Mouse (Mus musculus) embryo, embryonic 10 days (tissue): ENCODE measurements around the gene Gm27021.
A peak's percentile ranks its signal among the peaks of the same experiment; 100 is the strongest.

Experiments used
- DNase-seq: peaks from one replicate; pipeline ENCODE4 v3.0.0-alpha.2; 2015; ENCODE audit warnings: low spot score

Gm27021 gene

DNA sequence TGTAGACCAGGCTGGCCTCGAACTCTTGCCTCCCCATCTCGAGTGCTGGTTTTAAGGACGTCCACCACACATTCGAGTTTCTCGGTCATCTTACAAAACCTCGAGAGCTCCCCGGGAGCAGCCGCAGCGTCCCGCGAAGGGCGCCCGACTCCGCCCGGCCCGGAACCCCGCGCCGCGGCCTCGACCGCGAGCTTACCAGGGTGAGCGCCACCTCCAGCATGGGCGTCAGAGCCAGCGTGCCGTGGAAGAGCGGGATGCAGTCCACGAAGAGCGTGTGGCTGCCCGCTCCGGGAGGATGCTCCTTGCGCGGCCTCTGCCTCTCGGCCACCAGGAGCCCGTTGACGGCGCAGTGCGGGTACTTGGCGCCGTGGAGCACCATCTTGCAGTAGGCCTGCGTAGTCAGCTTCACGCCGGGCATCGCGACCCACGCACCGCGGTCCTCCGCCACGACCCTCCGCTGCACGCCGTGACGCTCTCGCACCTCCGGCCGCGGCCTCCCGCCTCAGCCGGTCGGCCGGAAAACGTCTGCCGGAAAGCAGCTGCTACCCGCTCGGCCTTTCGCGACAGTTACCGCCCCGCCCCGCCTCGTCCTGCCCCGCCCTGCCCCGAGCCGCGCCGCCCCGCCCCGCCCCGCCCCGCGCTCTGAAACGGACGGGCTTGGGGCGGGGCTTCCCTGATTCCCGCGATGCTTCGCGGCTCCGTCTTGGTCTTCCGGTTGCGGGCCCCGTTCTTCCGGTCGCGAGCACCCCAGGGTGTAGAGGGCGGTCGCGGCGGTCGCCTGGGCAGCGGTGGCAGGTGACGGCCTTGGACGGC lies at the start of gene Gm27021, which contains the start of gene Cox4i1:
TSS of gene Gm27021 (minus strand) at position 519 of the 813 bp plus-strand sequence.
TSS of gene Cox4i1 (plus strand) at position 662 of the 813 bp plus-strand sequence.
- DNase-seq = peak; percentile 93

DNA sequence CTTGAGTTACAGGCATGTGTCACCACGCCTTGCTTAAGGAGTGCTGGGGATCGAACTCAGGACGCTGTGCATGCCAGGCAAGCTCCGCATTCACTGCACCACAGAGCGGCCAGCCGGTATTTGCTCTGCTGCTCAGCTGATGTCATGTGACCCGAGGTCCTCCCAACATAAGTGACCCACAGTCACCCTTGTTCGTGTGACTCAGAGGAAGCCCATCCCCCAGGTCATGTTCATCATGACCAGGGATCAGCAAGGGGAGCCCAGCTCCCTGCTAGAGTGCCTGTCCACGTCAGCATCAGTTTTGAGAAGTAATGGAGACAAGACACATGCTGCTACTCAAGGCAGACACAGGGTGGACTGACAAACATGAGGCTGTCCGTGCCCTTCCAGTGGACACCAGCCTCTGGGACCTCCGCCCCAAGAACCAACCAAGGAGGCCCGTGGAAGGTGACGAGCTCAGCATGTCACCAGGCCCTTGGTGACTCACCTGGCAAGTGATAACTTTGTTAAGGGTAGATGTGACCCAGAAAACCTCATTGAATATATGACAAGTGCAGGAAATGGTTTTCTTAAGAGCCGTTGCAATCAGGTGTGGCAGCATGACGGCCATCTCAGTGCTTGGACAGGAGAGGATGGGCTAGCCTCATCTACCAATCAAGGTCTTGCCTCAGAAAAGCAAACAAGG lies 48.3 kb upstream of the Gm27021 start:
- DNase-seq = no peak

DNA sequence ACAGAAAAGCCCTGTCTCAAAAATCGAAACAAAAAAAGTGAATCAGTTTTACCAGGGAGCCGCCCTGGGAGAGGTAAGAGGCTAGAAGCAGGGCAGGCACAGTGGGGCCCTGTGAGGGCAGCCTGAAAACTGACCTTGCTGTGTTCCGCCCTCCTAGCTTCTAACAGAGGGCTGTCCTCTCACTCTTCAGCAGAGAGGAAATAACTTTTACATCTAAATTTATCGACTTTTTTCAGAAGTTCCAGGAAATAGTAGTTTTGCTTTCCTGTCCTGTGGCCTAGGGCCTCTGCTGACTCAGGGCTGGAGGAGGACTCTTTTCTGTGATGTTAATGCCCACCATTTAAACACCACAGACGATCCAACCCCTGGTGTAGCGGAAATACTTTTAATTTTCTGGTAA lies 47.3 kb upstream of the Gm27021 start:
- no peak for DNase-seq

DNA sequence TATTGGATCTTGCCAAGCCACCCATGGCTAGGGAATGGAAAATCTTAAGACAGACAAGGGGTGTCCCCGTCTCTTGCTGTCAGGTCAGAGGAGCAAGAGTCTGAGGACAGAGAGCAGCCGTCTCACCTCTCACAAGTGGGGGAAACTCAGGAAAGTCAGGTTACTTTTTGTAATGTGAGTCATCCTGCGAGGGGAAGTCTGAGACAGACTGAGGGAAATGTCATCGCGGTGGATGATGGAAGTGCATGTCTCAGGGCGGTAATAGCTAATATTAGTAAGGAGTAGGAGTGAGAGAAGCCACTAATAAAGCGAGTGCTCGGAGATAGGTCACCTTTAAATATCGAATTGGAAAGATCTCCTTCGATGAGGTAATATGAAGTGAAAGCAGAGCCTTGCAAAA lies 41.3 kb upstream of the Gm27021 start:
- no peak for DNase-seq

DNA sequence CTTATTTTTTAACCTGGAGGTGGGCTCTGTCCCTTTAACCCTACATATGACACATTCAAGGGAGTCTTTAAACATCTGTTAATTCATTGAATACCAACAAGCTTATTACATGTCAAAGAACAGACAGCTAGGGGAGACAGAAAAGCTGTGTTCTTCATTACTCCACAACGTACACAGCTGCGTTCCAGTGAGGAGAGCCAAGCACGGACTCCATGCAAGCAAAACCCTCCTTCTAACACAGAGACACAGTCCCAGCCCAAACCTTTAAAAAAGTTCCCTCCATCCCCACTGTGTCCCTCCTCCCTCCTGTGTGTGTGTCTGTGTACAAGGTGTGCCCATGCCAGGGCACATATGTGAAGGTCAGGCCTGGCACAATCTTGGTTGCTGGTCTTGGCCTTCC lies 38.3 kb upstream of the Gm27021 start:
- DNase-seq = no peak

DNA sequence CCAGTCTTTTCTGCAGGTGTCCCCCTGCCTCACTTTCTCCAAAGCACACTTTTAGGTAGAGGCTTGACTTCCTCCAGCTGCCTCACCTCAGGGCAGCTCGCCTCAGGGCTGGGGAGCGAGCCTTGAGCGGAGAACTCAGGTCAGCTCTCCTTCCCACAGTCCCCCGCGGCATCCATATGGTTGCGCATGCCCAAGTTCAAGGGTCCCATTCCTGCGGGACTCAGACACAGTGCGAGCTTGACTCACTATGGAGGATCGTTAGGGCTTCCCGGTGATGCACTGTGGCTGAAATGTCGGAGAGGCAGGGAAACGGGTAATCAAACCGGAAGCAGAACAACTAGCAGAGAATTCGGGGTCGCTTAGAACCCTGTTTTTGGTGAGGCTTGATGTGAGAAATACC lies 37.3 kb upstream of the Gm27021 start:
- DNase-seq = no peak

DNA sequence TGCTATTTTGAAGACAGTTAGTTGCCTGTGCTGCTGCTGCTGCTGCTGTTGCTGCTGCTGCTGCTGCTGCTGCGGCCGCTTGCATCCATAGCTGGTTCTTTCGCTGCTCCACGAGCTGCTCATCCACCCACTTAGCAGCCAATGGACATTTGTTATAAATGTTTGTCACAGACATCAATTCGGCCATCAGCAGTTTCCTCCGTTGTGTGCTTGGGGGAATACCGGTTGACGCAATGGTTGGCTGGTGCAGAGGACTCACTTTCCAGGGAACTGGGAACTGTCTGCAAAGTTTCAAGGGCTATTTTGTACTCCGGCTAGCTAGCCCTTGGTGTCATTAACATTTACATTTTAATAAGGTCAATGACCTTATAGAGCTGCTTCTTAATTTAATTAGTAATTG lies 36.3 kb upstream of the Gm27021 start:
- no peak for DNase-seq

DNA sequence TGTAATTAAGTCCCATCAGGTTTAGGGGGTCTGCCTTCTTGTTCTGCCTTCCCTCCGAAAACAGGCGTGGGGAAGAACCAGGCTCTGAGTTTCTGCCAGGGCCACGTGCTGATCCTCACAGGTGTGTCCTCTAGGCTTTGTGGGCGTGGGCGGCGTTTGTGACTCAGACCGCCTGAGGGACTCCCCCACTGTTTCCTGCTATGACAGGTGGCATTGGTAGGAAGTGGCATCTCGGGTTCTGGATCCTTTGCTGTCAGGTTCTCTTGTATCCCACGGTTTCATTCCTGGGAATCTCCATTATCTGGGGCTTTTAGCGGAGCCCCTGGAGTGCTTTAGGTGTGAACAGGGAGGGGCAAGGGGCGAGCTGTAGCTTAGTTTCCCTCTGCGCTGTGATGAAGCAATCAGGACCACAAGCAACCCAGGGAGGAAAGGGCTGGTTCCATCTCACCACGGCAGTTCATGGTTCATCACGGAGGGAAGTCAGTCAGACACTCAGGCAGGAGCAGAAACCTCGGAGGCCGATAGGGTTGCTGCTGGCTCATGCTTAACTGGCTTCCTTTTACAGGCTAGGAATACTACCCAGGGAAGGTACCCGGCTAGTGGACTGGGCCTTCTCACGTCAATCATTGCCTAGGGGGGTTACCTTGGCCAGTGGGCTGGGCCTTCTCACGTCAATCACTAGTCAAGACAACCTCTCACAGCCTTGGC lies 34.0 kb upstream of the Gm27021 start:
- DNase-seq = no peak

DNA sequence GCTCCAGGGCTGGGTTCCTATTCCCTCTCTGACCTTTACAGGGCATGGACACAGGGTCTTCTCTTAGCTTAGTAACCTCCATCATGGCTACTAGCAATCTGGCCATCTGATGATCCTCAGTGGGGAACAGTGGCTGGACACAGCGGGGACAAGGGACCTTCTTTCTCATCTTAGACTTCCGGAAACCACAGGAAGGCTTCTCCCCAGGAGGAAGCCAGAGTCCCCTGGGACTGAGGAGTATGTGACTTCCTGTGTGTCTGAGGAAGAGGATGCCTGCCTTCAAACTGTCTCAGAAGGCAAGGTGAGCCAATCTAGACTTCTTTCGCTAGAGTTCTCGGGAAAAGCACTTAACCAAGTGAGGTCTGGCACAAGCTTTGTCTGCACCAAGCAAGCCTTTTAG lies 32.2 kb upstream of the Gm27021 start:
- no peak for DNase-seq

DNA sequence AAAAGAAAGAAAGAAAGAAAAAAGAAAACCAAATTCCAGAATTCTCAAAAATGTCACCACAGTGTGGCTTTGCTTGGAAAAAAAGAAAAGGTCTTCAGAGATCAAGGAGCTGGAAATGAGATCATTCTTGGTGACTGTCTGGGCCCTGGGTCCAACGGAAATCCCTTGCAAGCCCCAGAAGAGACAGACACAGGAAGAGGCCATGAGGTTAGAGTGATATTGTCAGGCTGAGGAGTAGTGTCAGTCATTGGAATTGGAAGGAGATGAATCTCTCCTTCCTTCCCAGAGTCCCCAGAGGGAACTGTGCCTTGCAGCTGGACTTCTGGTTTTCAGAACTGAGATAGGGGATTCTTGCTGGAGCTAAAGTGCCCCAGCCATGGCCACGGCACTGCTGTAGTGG lies 31.7 kb upstream of the Gm27021 start:
- DNase-seq = no peak

DNA sequence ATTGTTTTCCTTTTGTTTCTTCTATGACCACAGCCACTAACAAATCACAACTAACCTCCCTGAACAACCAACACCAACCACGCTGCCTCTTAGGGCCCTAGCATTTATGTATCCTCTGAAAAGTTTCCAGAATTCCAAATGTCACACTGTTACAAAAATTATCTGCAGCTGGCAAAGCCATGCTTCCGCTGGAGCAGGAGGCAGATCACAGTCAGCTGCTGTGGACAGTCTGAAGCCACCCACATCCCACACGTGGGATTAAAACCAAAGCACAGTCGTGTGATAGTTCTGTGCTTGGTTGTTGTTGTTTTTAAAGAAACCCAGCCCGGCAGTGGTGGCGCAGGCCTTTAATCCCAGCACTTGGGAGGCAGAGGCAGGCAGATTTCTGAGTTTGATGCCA lies 31.2 kb upstream of the Gm27021 start:
- no peak for DNase-seq

DNA sequence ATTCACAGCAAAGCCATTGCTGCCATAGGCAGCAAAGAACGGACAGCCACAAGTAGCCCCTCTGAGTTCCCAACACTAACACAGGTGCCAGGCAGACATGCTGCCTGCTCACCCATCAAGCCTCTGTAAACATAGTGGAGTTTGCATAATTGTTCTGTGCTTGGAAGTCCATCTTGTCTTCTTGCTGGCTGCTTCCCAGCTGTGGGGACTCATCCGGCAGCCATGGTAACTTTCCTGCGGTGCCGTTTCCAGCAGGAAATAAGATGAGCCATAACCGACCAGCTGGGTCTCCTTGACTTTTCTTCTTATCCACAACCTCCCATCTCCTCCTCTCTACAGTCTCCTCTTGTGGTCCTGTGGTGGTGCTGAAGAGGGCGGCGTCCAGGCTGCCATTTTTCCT lies 30.5 kb upstream of the Gm27021 start:
- no peak for DNase-seq

DNA sequence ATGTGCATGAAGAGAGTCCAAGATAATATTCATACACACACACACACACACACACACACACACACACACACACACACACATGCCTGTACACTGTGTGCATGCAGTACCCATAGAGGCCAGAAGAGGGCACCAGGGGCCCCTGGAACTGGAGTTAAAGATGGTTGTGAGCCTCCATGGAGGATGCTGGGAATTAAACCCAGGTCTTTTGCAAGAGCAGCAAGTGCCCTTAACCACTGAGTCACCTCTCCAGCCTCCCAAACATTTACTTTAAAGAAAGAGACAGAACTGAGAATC lies 30.0 kb upstream of the Gm27021 start:
- DNase-seq = no peak

DNA sequence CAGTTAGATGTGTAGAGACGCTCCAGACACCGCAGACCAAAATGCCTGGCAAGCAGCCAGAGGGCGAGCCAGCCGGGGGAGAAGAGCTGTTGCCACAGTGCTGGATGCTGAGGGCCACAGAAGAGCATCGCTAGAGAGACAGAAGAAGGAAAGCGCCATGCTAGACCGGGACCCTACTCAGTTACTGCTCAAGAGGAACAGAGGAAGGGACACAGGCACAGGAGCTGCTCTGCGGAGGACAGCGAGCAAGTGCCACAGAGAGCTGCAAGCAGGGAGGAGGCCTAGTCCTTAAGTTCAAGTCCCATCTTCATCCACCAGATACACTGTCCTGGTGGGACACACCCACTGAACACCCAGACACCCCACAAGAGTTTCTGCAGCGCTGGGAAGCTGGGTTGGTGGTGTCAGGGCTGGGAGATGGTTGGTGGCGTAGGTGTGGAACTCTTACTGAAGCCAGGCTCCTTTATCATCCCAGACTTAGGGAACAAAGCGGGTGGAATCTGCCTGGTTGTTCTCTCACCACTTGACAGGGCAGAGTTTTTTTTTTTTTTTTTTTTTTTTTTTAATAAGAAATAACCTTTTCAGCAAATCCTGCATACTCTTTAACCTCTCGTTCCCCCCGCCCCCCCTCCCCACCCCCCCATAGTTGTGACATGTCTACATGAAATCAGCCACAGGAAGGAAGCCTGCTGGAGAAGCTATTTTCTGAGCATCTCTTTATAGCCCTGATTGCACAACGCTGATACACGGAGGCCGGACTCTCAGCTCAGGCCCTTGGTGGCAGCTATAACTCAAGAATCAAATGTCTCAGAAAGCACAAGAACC lies 29.5 kb upstream of the Gm27021 start:
- no peak for DNase-seq

DNA sequence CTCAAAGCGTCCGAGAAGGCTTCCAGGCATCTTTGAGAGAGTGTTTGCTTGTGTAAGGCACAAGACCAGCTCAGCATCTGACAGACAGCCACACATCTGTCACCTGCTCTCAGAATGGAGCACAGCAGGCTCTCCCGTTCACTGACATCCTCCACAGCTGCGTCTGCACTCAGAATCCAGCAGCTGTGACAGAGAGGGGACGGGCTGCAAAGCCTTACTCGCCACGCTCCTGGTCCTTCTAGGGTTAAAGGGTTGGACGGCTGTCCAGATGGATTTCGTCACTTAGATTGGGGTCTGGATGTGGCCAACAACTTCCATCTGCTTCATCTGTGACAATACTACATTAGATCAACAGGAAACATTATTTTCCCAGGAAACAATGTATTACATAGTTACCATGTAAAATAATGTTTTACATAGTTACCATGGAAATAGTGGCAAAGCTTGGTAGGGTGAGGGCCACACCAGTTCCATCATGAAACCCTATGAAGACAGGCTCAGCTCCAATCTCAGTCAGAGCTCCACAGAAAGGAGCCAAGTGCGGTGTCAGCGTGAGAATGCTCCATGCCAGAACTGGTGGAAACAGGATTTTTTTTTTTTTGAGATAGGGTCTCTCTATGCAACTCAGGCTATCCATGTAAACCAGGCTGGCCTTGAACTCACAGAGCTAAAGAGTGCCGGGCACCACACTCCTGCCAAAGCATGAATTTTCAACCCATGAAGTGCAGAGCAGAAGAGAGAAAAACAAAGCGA lies 28.7 kb upstream of the Gm27021 start:
- peak; percentile 31 for DNase-seq

DNA sequence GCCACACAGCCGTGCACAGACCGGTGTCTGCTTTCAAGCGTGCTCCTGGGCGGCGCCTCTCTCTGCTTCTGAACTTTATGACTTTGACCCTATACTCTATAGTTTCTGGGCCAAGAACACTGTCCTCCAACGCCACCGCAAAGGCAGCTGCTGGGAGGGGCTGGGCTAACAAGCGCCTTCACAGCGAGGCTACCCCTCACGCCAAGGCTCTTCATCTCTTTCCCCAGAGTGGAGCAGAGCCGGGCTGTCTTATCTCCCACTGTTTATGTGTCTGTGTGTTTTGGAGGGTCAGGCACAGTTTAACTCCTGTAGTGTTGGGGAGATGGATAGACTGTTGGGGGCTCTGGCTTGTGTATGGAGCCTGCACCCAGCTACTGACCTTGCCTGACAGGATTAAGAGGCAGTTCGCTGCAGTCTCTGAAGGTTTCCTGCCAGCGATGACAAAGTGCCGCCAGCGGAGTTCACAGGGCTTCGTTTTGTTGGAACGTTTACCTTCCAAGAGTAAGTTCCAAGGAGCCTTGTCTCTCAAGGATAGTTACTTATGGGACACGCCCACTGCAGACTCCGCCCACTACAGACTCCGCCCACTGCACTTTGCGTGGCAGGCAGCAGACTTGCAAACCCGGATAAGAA lies 26.1 kb upstream of the Gm27021 start:
- DNase-seq = peak; percentile 71

DNA sequence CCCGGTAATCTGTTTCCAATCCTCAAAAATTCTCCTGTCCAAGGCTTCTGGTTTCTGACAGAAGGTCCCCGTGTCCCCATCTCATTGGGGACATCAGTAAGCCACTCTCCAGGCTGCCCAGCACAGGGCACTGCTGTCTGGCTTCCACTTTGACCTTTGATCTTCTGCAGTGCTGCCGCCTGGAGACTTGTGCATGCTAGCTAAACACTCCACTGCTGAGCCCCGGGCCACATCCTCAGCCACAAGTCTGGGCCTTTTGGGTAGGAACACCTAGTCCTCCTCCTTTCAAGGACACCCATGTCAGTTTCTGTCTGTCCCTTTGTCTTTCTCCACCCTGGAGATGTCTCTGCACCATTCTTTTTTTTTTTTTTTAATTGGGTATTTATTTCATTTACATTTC lies 25.1 kb upstream of the Gm27021 start:
- DNase-seq = no peak

DNA sequence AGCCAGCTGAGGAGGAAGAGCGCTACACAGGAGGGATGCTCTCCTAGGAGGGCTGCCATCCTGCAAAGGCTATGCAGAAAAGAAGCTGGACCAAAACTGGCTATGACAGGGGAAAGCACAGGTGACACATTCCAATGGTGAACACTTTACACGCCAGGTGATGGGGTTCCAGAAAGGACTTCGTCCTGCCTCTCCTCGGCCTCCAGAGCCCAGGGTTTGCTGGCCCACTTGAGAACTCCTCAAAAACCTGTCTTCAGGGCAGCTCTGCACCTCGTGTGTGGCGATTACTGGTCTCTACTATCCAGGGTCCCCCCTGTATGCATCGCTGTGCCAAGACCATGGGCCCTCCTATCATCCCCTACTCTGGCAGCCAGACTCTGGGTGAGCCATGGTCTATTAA lies 20.6 kb upstream of the Gm27021 start:
- no peak for DNase-seq

DNA sequence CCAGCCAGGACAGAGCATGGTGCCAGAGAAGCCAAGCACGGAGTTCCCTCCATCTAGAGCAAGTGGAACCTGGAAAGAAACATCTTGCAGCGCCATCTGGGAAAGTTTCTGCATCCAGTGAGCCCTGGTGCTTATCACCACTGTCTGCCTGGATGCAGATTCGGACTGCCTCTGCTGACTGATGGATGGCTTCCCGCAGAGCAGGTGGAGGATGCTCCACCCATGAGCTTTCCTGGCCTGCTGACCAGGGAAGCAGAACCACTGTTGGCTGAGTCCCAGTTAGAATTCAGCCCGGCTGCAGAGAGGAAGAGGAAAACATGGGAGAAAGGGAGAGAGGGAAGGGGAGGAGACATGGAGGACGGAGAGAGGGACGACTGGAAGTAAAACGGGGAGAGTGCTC lies 19.9 kb upstream of the Gm27021 start:
- no peak for DNase-seq

DNA sequence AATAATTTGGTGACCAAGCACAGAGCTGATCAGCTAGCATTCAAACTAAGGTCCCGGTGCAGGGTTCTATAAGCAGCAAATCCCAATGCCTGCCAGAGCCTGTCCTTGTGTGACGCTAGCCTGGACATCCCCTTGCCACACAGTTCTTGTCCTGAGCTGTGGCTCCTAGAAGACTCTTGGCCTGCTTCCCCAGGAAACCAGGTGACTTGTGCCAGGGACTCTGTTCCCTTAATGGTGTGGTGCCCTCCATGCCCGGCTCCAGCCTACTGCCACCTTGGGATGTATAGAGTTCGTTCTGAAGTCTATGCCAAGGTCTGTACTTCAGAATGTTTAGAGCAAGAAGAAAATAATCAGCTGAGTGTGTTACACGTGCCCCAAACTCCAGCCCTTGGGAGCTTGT lies 18.7 kb upstream of the Gm27021 start:
- no peak for DNase-seq

DNA sequence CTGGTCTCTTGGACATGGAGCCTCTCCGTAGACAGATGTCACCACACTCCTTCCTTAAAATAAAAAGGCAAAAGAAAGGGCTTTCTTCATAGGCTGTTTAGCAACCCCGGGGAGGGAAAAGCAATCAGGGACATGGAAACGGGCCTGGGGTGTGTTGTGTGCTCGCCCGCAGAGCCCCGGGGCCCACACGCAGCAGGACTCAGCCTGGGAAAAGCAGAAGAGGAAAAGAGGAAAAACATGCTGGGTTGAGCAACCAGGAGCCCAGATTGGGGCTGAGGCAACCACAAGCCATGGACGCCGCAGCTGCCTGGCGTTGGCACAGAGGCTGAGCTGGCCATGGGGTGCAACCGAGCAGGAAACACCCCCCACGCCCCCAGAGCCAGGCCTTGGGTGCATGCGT lies 18.2 kb upstream of the Gm27021 start:
- DNase-seq = no peak
